Mouse (Mus musculus): ENCODE measurements at regions not wholly inside any gene's neighbourhood (a gene's known extent, or its start where the extent isn't known, plus 50 kb on each side); places are given as distances from the start of the nearest gene placed in this dataset.

- DNase-seq (ENCODE audit: low spot score), result no peak
- Histone ChIP-seq H3K36me3 (ENCODE audit: control insufficient read depth, insufficient read depth, low read length) (no peaks in the 10 kb centered on the region), H3K4me2 (replicated peaks; ENCODE audit: low read depth) (no peak overlapping the region), H3K4me1 (replicated peaks; ENCODE audit: control insufficient read depth, insufficient read depth) (no peaks in the 10 kb centered on the region), H3K4me3 (ENCODE audit: low read depth, low read length) (no peak overlapping the region), H3K27me3 (ENCODE audit: control insufficient read depth, insufficient read depth, low read length) (no peaks in the 10 kb centered on the region), H3K27ac (replicated peaks) (no peak overlapping the region), H3K9ac (ENCODE audit: low read length) (no peak overlapping the region), H3K9me3 (ENCODE audit: control insufficient read depth, low read length) (no peaks in the 10 kb centered on the region)
- WGBS, result 70% methylated on average over 4 of the region's 4 CpGs
- TF ChIP-seq EP300 (optimal IDR thresholded peaks at IDR 0.05) (no peak), CTCF (IDR thresholded peaks at IDR 0.05; ENCODE audit: low read depth) (no peak)
- no peak for ATAC-seq (ENCODE audit: low FRiP score, low TSS enrichment)
Observed at GRCm38 (mm10) chr3:149623851-149624532, 633.6 kb upstream of the Adgrl2 start.

GRCm38 (mm10) chr3:149603865-149604264, 613.5 kb upstream of the Adgrl2 start:
- H3K36me3 ChIP-seq (ENCODE audit: control insufficient read depth, insufficient read depth, low read length), result no peaks in the 10 kb centered on the region
- no peaks in the 10 kb centered on the region for H3K27me3 ChIP-seq (ENCODE audit: control insufficient read depth, insufficient read depth, low read length)
- no peak overlapping the region for H3K4me2 ChIP-seq (replicated peaks; ENCODE audit: low read depth)
- H3K27ac ChIP-seq (replicated peaks), result no peak overlapping the region
- H3K4me1 ChIP-seq (replicated peaks; ENCODE audit: control insufficient read depth, insufficient read depth), result no peaks in the 10 kb centered on the region
- TF ChIP-seq EP300 (optimal IDR thresholded peaks at IDR 0.05) (no peak), CTCF (IDR thresholded peaks at IDR 0.05; ENCODE audit: low read depth) (no peak)
- ATAC-seq (ENCODE audit: low FRiP score, low TSS enrichment) (no peak), DNase-seq (ENCODE audit: low spot score) (no peak)
- no peak overlapping the region for H3K4me3 ChIP-seq (ENCODE audit: low read depth, low read length)
- no peaks in the 10 kb centered on the region for H3K9me3 ChIP-seq (ENCODE audit: control insufficient read depth, low read length)
- no peak overlapping the region for H3K9ac ChIP-seq (ENCODE audit: low read length)
- 73% methylated on average over 5 of the region's 5 CpGs for WGBS

GRCm38 (mm10) chr3:149601276-149601675, 610.9 kb upstream of the Adgrl2 start:
- TF ChIP-seq EP300 (optimal IDR thresholded peaks at IDR 0.05), result no peak
- no peak for TF ChIP-seq CTCF (IDR thresholded peaks at IDR 0.05; ENCODE audit: low read depth)
- 62% methylated on average over 5 of the region's 5 CpGs for WGBS
- ATAC-seq (ENCODE audit: low FRiP score, low TSS enrichment), result no peak
- no peak overlapping the region for H3K4me2 ChIP-seq (replicated peaks; ENCODE audit: low read depth)
- no peak overlapping the region for H3K27ac ChIP-seq (replicated peaks)
- H3K9me3 ChIP-seq (ENCODE audit: control insufficient read depth, low read length), result no peaks in the 10 kb centered on the region
- H3K27me3 ChIP-seq (ENCODE audit: control insufficient read depth, insufficient read depth, low read length), result no peaks in the 10 kb centered on the region
- no peaks in the 10 kb centered on the region for H3K36me3 ChIP-seq (ENCODE audit: control insufficient read depth, insufficient read depth, low read length)
- no peak overlapping the region for H3K4me3 ChIP-seq (ENCODE audit: low read depth, low read length)
- H3K9ac ChIP-seq (ENCODE audit: low read length), result no peak overlapping the region
- no peaks in the 10 kb centered on the region for H3K4me1 ChIP-seq (replicated peaks; ENCODE audit: control insufficient read depth, insufficient read depth)
- no peak for DNase-seq (ENCODE audit: low spot score)

- Histone ChIP-seq H3K4me2 (replicated peaks; ENCODE audit: low read depth) (no peak overlapping the region), H3K27ac (replicated peaks) (no peak overlapping the region), H3K4me1 (replicated peaks; ENCODE audit: control insufficient read depth, insufficient read depth) (no peaks in the 10 kb centered on the region), H3K9ac (ENCODE audit: low read length) (no peak overlapping the region), H3K27me3 (ENCODE audit: control insufficient read depth, insufficient read depth, low read length) (no peaks in the 10 kb centered on the region), H3K4me3 (ENCODE audit: low read depth, low read length) (no peak overlapping the region), H3K36me3 (ENCODE audit: control insufficient read depth, insufficient read depth, low read length) (no peaks in the 10 kb centered on the region), H3K9me3 (ENCODE audit: control insufficient read depth, low read length) (no peaks in the 10 kb centered on the region)
- peak; percentile 20; the same call in 1 of the 2 replicates for TF ChIP-seq CTCF (IDR thresholded peaks at IDR 0.05; ENCODE audit: low read depth)
- TF ChIP-seq EP300 (optimal IDR thresholded peaks at IDR 0.05), result no peak
- ATAC-seq (ENCODE audit: low FRiP score, low TSS enrichment), result no peak
- DNase-seq (ENCODE audit: low spot score), result no peak
- WGBS, result 66% methylated on average over 4 of the region's 4 CpGs
Observed at GRCm38 (mm10) chr3:149594470-149594869, 604.1 kb upstream of the Adgrl2 start.

GRCm38 (mm10) chr3:149585769-149586168, 595.4 kb upstream of the Adgrl2 start:
- no peak for ATAC-seq (ENCODE audit: low FRiP score, low TSS enrichment)
- no peak overlapping the region for H3K4me3 ChIP-seq (ENCODE audit: low read depth, low read length)
- no peaks in the 10 kb centered on the region for H3K36me3 ChIP-seq (ENCODE audit: control insufficient read depth, insufficient read depth, low read length)
- no peaks in the 10 kb centered on the region for H3K9me3 ChIP-seq (ENCODE audit: control insufficient read depth, low read length)
- 66% methylated on average over 2 of the region's 2 CpGs for WGBS
- no peak overlapping the region for H3K27ac ChIP-seq (replicated peaks)
- no peaks in the 10 kb centered on the region for H3K4me1 ChIP-seq (replicated peaks; ENCODE audit: control insufficient read depth, insufficient read depth)
- H3K27me3 ChIP-seq (ENCODE audit: control insufficient read depth, insufficient read depth, low read length), result no peaks in the 10 kb centered on the region
- H3K4me2 ChIP-seq (replicated peaks; ENCODE audit: low read depth), result no peak overlapping the region
- no peak overlapping the region for H3K9ac ChIP-seq (ENCODE audit: low read length)
- DNase-seq (ENCODE audit: low spot score), result no peak
- TF ChIP-seq CTCF (IDR thresholded peaks at IDR 0.05; ENCODE audit: low read depth) (no peak), EP300 (optimal IDR thresholded peaks at IDR 0.05) (no peak)

GRCm38 (mm10) chr3:149581141-149581540, 590.8 kb upstream of the Adgrl2 start:
- Histone ChIP-seq H3K36me3 (ENCODE audit: control insufficient read depth, insufficient read depth, low read length) (no peaks in the 10 kb centered on the region), H3K9me3 (ENCODE audit: control insufficient read depth, low read length) (no peaks in the 10 kb centered on the region), H3K4me1 (replicated peaks; ENCODE audit: control insufficient read depth, insufficient read depth) (no peaks in the 10 kb centered on the region), H3K27ac (replicated peaks) (no peak overlapping the region), H3K9ac (ENCODE audit: low read length) (no peak overlapping the region), H3K4me2 (replicated peaks; ENCODE audit: low read depth) (no peak overlapping the region), H3K27me3 (ENCODE audit: control insufficient read depth, insufficient read depth, low read length) (no peaks in the 10 kb centered on the region), H3K4me3 (ENCODE audit: low read depth, low read length) (no peak overlapping the region)
- 71% methylated on average over 3 of the region's 3 CpGs for WGBS
- DNase-seq (ENCODE audit: low spot score) (no peak), ATAC-seq (ENCODE audit: low FRiP score, low TSS enrichment) (no peak)
- TF ChIP-seq CTCF (IDR thresholded peaks at IDR 0.05; ENCODE audit: low read depth) (no peak), EP300 (optimal IDR thresholded peaks at IDR 0.05) (no peak)
